27 mouse cellular contexts compared by ENCODE assay signal in genomic region chr5:114876331-114876730, GRCm38 (mm10). TPM values are rescaled to one million over a fixed set of nuclear protein-coding genes. Genes with fewer than 3 reads are reported as not detected.
A peak's percentile ranks its signal among the peaks of the same experiment; 100 is the strongest.
DNase-seq lines count a peak whose midpoint lies in the region; ATAC-seq and TF ChIP-seq lines count a peak whose summit lies in the region.
"Had no signal": no experiment of that assay in that cellular context is flagged by ENCODE, and none has a peak within 500 bp of the region (broad histone marks: within the 10 kb centered on the region; RNA-seq: fewer than 3 reads in every experiment).

No protein-coding gene starts in this region.

- no peaks in the 10 kb centered on the region for H3K9me3 ChIP-seq in forebrain, embryonic 10.5 days
- no peaks in the 10 kb centered on the region for H3K9me3 ChIP-seq in forebrain, embryonic 15.5 days
- H3K9me3 ChIP-seq in hindbrain, postnatal 0 days (ENCODE audit: low read length): no peaks in the 10 kb centered on the region
- no peaks in the 10 kb centered on the region for H3K9me3 ChIP-seq in hindbrain, embryonic 14.5 days (ENCODE audit: control insufficient read depth, low read length)
- H3K9me3 ChIP-seq in lung, postnatal 0 days (ENCODE audit: low read length): no peaks in the 10 kb centered on the region
- H3K9me3 ChIP-seq: embryonic facial prominence, embryonic 15.5 days; forebrain, embryonic 13.5 days; G1E; heart, embryonic 12.5 days; hindbrain, embryonic 10.5 days; hindbrain, embryonic 15.5 days had no signal

- no peak for TF ChIP-seq CTCF in hindbrain, postnatal 0 days (IDR thresholded peaks at IDR 0.05; ENCODE audit: low read depth)
- TF ChIP-seq CTCF in lung, postnatal 0 days (IDR thresholded peaks at IDR 0.05): no peak

- 22% methylated on average over 6 of the region's 6 CpGs for WGBS in forebrain, embryonic 10.5 days
- 10% methylated on average over 6 of the region's 6 CpGs for WGBS in forebrain, embryonic 15.5 days
- WGBS in hindbrain, postnatal 0 days: 23% methylated on average over 6 of the region's 6 CpGs
- whole genome bisulfite sequencing in hindbrain, embryonic 14.5 days: 22% methylated on average over 6 of the region's 6 CpGs
- 28% methylated on average over 6 of the region's 6 CpGs for whole genome bisulfite sequencing in lung, postnatal 0 days

- DNase-seq in forebrain, embryonic 10.5 days (ENCODE audit: extremely low spot score, low spot score): peak; percentile 38
- DNase-seq in hindbrain, postnatal 0 days (ENCODE audit: low spot score): no peak
- DNase-seq in hindbrain, embryonic 14.5 days (ENCODE audit: low spot score): no peak
- DNase-seq in retina, embryonic 14.5 days (ENCODE audit: low spot score): peak; percentile 85
- DNase-seq in lung, postnatal 0 days (ENCODE audit: low spot score): no peak
- DNase-seq in cerebellum, adult 11-12 months: no peak
- DNase-seq: cerebellum, adult 18-20 months; gastrocnemius, postnatal 10 days had no signal

- ATAC-seq in forebrain, embryonic 15.5 days (replicated peaks): no peak
- peak; percentile 24; the same call in 1 of the 2 replicates for ATAC-seq in hindbrain, postnatal 0 days
- no peak for ATAC-seq in hindbrain, embryonic 14.5 days (ENCODE audit: low FRiP score)
- ATAC-seq in lung, postnatal 0 days: no peak
- ATAC-seq: CD4-positive, CD25-positive, alpha-beta regulatory T cell, adult 4 months; forebrain, embryonic 13.5 days; inflammation-experienced regulatory T-cells, adult 6 months; intestine, postnatal 0 days had no signal

- H3K4me3 ChIP-seq in forebrain, embryonic 10.5 days: 0 out of 2 replicates have a peak overlapping the region, but pooled peaks have one; percentile 19
- no peak overlapping the region for H3K4me3 ChIP-seq in forebrain, embryonic 15.5 days
- H3K4me3 ChIP-seq in hindbrain, postnatal 0 days (ENCODE audit: low read length): no peak overlapping the region
- no peak overlapping the region for H3K4me3 ChIP-seq in hindbrain, embryonic 14.5 days (replicated peaks; ENCODE audit: low read length)
- no peak overlapping the region for H3K4me3 ChIP-seq in lung, postnatal 0 days (ENCODE audit: low read depth, low read length)
- H3K4me3 ChIP-seq: embryonic facial prominence, embryonic 15.5 days; erythroblast, embryonic 14.5 days; forebrain, embryonic 13.5 days; heart, embryonic 12.5 days; hindbrain, embryonic 10.5 days; hindbrain, embryonic 15.5 days had no signal

- TF ChIP-seq EP300 in lung, postnatal 0 days (IDR thresholded peaks at IDR 0.05): no peak

- H3K9ac ChIP-seq in forebrain, embryonic 15.5 days (replicated peaks): no peak overlapping the region
- H3K9ac ChIP-seq in hindbrain, postnatal 0 days (replicated peaks; ENCODE audit: low read length): no peak overlapping the region
- no peak overlapping the region for H3K9ac ChIP-seq in hindbrain, embryonic 14.5 days
- no peak overlapping the region for H3K9ac ChIP-seq in lung, postnatal 0 days (replicated peaks; ENCODE audit: low read depth)
- H3K9ac ChIP-seq: embryonic facial prominence, embryonic 15.5 days; forebrain, embryonic 13.5 days; heart, embryonic 12.5 days; hindbrain, embryonic 15.5 days had no signal

- H3K4me2 ChIP-seq in forebrain, embryonic 15.5 days (replicated peaks): no peak overlapping the region
- no peak overlapping the region for H3K4me2 ChIP-seq in hindbrain, postnatal 0 days (ENCODE audit: low read depth, low read length)
- H3K4me2 ChIP-seq in hindbrain, embryonic 14.5 days (replicated peaks): no peak overlapping the region
- H3K4me2 ChIP-seq in lung, postnatal 0 days (replicated peaks; ENCODE audit: low read depth, low read length): no peak overlapping the region
- H3K4me2 ChIP-seq: embryonic facial prominence, embryonic 15.5 days; forebrain, embryonic 13.5 days; hindbrain, embryonic 15.5 days had no signal

- peak overlapping the region; percentile 83 for H3K27ac ChIP-seq in forebrain, embryonic 10.5 days
- H3K27ac ChIP-seq in forebrain, embryonic 15.5 days (replicated peaks): no peak overlapping the region
- no peak overlapping the region for H3K27ac ChIP-seq in hindbrain, postnatal 0 days
- H3K27ac ChIP-seq in hindbrain, embryonic 14.5 days: no peak overlapping the region
- no peak overlapping the region for H3K27ac ChIP-seq in lung, postnatal 0 days (ENCODE audit: low read length)
- H3K27ac ChIP-seq: embryonic facial prominence, embryonic 15.5 days; forebrain, embryonic 13.5 days; hindbrain, embryonic 10.5 days; hindbrain, embryonic 15.5 days had no signal

- H3K27me3 ChIP-seq in forebrain, embryonic 10.5 days (ENCODE audit: poor library complexity, severe bottlenecking): peaks cover 15% of the 10 kb centered on the region; the same call in 1 of the 2 replicates
- no peaks in the 10 kb centered on the region for H3K27me3 ChIP-seq in forebrain, embryonic 15.5 days
- no peaks in the 10 kb centered on the region for H3K27me3 ChIP-seq in hindbrain, postnatal 0 days (ENCODE audit: insufficient read depth, low read length)
- no peaks in the 10 kb centered on the region for H3K27me3 ChIP-seq in hindbrain, embryonic 14.5 days (ENCODE audit: control insufficient read depth, insufficient read depth, low read length)
- 0 out of 2 replicates have a peak, but pooled peaks cover 4% of the 10 kb centered on the region for H3K27me3 ChIP-seq in lung, postnatal 0 days (replicated peaks; ENCODE audit: insufficient read depth, low read length)
- H3K27me3 ChIP-seq: embryonic facial prominence, embryonic 15.5 days; forebrain, embryonic 13.5 days; hindbrain, embryonic 15.5 days had no signal

- H3K4me1 ChIP-seq in forebrain, embryonic 10.5 days: peaks cover 42% of the 10 kb centered on the region
- H3K4me1 ChIP-seq in forebrain, embryonic 15.5 days: no peaks in the 10 kb centered on the region
- no peaks in the 10 kb centered on the region for H3K4me1 ChIP-seq in hindbrain, postnatal 0 days (ENCODE audit: insufficient read depth, low read length)
- H3K4me1 ChIP-seq in hindbrain, embryonic 14.5 days (replicated peaks; ENCODE audit: control insufficient read depth, insufficient read depth, low read length): no peaks in the 10 kb centered on the region
- no peaks in the 10 kb centered on the region for H3K4me1 ChIP-seq in lung, postnatal 0 days (ENCODE audit: insufficient read depth, low read depth, low read length)

- no peaks in the 10 kb centered on the region for H3K36me3 ChIP-seq in forebrain, embryonic 10.5 days (replicated peaks)
- no peaks in the 10 kb centered on the region for H3K36me3 ChIP-seq in forebrain, embryonic 15.5 days
- no peaks in the 10 kb centered on the region for H3K36me3 ChIP-seq in hindbrain, postnatal 0 days (ENCODE audit: insufficient read depth, low read length)
- no peaks in the 10 kb centered on the region for H3K36me3 ChIP-seq in hindbrain, embryonic 14.5 days (replicated peaks; ENCODE audit: control insufficient read depth, insufficient read depth)
- no peaks in the 10 kb centered on the region for H3K36me3 ChIP-seq in lung, postnatal 0 days (ENCODE audit: insufficient read depth, low read length)
- H3K36me3 ChIP-seq: embryonic facial prominence, embryonic 15.5 days; G1E; heart, embryonic 12.5 days; hindbrain, embryonic 10.5 days; hindbrain, embryonic 15.5 days had no signal

RNA-seq across cellular contexts. Expression of gene Gm9936, which starts 17.8 kb away (rescaled TPM):
- polyA plus RNA-seq in forebrain, embryonic 10.5 days (2016; fragmentation: Nextera tagmentation; extraction: Ambion mirVana): 0.14 and 0.15 TPM in 2 replicates
- polyA plus RNA-seq in forebrain, embryonic 15.5 days (2015; fragmentation: Nextera tagmentation; extraction: Ambion mirVana): 1.6 and 2.1 TPM in 2 replicates
- 3.5 and 3.9 TPM in 2 replicates for total RNA-seq in hindbrain, postnatal 0 days (2014; rRNA removed)
- polyA plus RNA-seq in hindbrain, postnatal 0 days (2015; fragmentation: Nextera tagmentation; extraction: Ambion mirVana): 2.4 and 2.8 TPM in 2 replicates
- polyA plus RNA-seq in hindbrain, embryonic 14.5 days (2014; fragmentation: Nextera tagmentation; extraction: Ambion mirVana): 2.6 and 3.0 TPM in 2 replicates
- polyA plus RNA-seq in lung, postnatal 0 days (2015; fragmentation: Nextera tagmentation; extraction: Ambion mirVana): not detected in 2 replicates
- total RNA-seq: common myeloid progenitor, adult 5-6 weeks; gastrocnemius, postnatal 10 days; gastrocnemius, postnatal 4 days; heart, adult 8-10 months; heart, postnatal 25 days had no signal
- polyA plus RNA-seq: CD4-positive, CD25-positive, alpha-beta regulatory T cell, adult 4 months; erythroblast, embryonic 14.5 days; G1E; heart, embryonic 12.5 days; heart, embryonic 16.5 days; inflammation-experienced regulatory T-cells, adult 6 months had no signal

RNA-seq across cellular contexts. Expression of gene Oasl2, which starts 20.4 kb away (rescaled TPM):
- 0.34 and 0.45 TPM in 2 replicates for polyA plus RNA-seq in forebrain, embryonic 10.5 days (2016; fragmentation: Nextera tagmentation; extraction: Ambion mirVana)
- polyA plus RNA-seq in forebrain, embryonic 15.5 days (2015; fragmentation: Nextera tagmentation; extraction: Ambion mirVana): 2.4 and 2.9 TPM in 2 replicates
- 6.3 and 6.9 TPM in 2 replicates for total RNA-seq in hindbrain, postnatal 0 days (2014; rRNA removed)
- polyA plus RNA-seq in hindbrain, postnatal 0 days (2015; fragmentation: Nextera tagmentation; extraction: Ambion mirVana): 4.7 and 6.1 TPM in 2 replicates
- polyA plus RNA-seq in hindbrain, embryonic 14.5 days (2014; fragmentation: Nextera tagmentation; extraction: Ambion mirVana): 3.7 and 5.0 TPM in 2 replicates
- polyA plus RNA-seq in lung, postnatal 0 days (2015; fragmentation: Nextera tagmentation; extraction: Ambion mirVana): 15.7 and 17.3 TPM in 2 replicates
- polyA plus RNA-seq: G1E had no signal

RNA-seq across cellular contexts. Expression of gene 4930519G04Rik, which starts 22.9 kb away (rescaled TPM):
- not detected in 2 replicates for polyA plus RNA-seq in forebrain, embryonic 10.5 days (2016; fragmentation: Nextera tagmentation; extraction: Ambion mirVana)
- not detected in 2 replicates for polyA plus RNA-seq in forebrain, embryonic 15.5 days (2015; fragmentation: Nextera tagmentation; extraction: Ambion mirVana)
- total RNA-seq in hindbrain, postnatal 0 days (2014; rRNA removed): not detected in 2 replicates
- polyA plus RNA-seq in hindbrain, postnatal 0 days (2015; fragmentation: Nextera tagmentation; extraction: Ambion mirVana): not detected in 2 replicates
- not detected in 2 replicates for polyA plus RNA-seq in hindbrain, embryonic 14.5 days (2014; fragmentation: Nextera tagmentation; extraction: Ambion mirVana)
- polyA plus RNA-seq in lung, postnatal 0 days (2015; fragmentation: Nextera tagmentation; extraction: Ambion mirVana): not detected in 2 replicates
- total RNA-seq: adrenal gland, postnatal 10 days; adrenal gland, postnatal 4 days; common myeloid progenitor, adult 5-6 weeks; G1E; gastrocnemius, postnatal 10 days; gastrocnemius, postnatal 4 days; heart, adult 8-10 months; heart, postnatal 25 days had no signal
- polyA plus RNA-seq: CD4-positive, CD25-positive, alpha-beta regulatory T cell, adult 4 months; embryonic facial prominence, embryonic 15.5 days; forebrain, embryonic 13.5 days; frontal cortex, adult 2 months; G1E; heart, embryonic 12.5 days; heart, embryonic 16.5 days; hindbrain, embryonic 10.5 days; hindbrain, embryonic 15.5 days; inflammation-experienced regulatory T-cells, adult 6 months; intestine, postnatal 0 days had no signal

RNA-seq across cellular contexts. Expression of gene Oasl1, which starts 46.7 kb away (rescaled TPM):
- polyA plus RNA-seq in forebrain, embryonic 10.5 days (2016; fragmentation: Nextera tagmentation; extraction: Ambion mirVana): not detected in 2 replicates
- 0.17 and 0.23 TPM in 2 replicates for polyA plus RNA-seq in forebrain, embryonic 15.5 days (2015; fragmentation: Nextera tagmentation; extraction: Ambion mirVana)
- total RNA-seq in hindbrain, postnatal 0 days (2014; rRNA removed): 0.63 and 1.0 TPM in 2 replicates
- 0.25 and 0.32 TPM in 2 replicates for polyA plus RNA-seq in hindbrain, postnatal 0 days (2015; fragmentation: Nextera tagmentation; extraction: Ambion mirVana)
- polyA plus RNA-seq in hindbrain, embryonic 14.5 days (2014; fragmentation: Nextera tagmentation; extraction: Ambion mirVana): 0.13 and 0.25 TPM in 2 replicates
- polyA plus RNA-seq in lung, postnatal 0 days (2015; fragmentation: Nextera tagmentation; extraction: Ambion mirVana): 0.92 and 1.8 TPM in 2 replicates
- total RNA-seq: gastrocnemius, postnatal 10 days had no signal
- polyA plus RNA-seq: erythroblast, embryonic 14.5 days; hindbrain, embryonic 10.5 days had no signal

RNA-seq across cellular contexts. Expression of gene 1500011B03Rik, which starts 53.1 kb away (rescaled TPM):
- 118 and 119 TPM in 2 replicates for polyA plus RNA-seq in forebrain, embryonic 10.5 days (2016; fragmentation: Nextera tagmentation; extraction: Ambion mirVana)
- 215 and 218 TPM in 2 replicates for polyA plus RNA-seq in forebrain, embryonic 15.5 days (2015; fragmentation: Nextera tagmentation; extraction: Ambion mirVana)
- 250 and 316 TPM in 2 replicates for total RNA-seq in hindbrain, postnatal 0 days (2014; rRNA removed)
- polyA plus RNA-seq in hindbrain, postnatal 0 days (2015; fragmentation: Nextera tagmentation; extraction: Ambion mirVana): 354 and 366 TPM in 2 replicates
- 290 and 308 TPM in 2 replicates for polyA plus RNA-seq in hindbrain, embryonic 14.5 days (2014; fragmentation: Nextera tagmentation; extraction: Ambion mirVana)
- 72.8 and 97.5 TPM in 2 replicates for polyA plus RNA-seq in lung, postnatal 0 days (2015; fragmentation: Nextera tagmentation; extraction: Ambion mirVana)

Comparison
In these comparisons a context has a peak if more than half of its experiments do, and no peak if none do; other contexts are left out.
1. DNase-seq: peak in forebrain, embryonic 10.5 days (single experiment) and retina, embryonic 14.5 days (single experiment); none in hindbrain, postnatal 0 days (single experiment), hindbrain, embryonic 14.5 days (single experiment), lung, postnatal 0 days (single experiment) and cerebellum, adult 11-12 months (single experiment).